Mouse (Mus musculus) 416B (cell line): ENCODE measurements at regions not wholly inside any gene's neighbourhood (a gene's known extent, or its start where the extent isn't known, plus 50 kb on each side); places are given as distances from the start of the nearest gene placed in this dataset.
"Not testable (repeated sequence)": the region's sequence is repeated elsewhere in the genome, so short reads cannot be mapped to it uniquely, and the experiment has no call there.

Experiments used
- DNase-seq: peaks from one replicate; pipeline ENCODE4 v3.0.0; 2011; ENCODE audit warnings: low read depth

DNA sequence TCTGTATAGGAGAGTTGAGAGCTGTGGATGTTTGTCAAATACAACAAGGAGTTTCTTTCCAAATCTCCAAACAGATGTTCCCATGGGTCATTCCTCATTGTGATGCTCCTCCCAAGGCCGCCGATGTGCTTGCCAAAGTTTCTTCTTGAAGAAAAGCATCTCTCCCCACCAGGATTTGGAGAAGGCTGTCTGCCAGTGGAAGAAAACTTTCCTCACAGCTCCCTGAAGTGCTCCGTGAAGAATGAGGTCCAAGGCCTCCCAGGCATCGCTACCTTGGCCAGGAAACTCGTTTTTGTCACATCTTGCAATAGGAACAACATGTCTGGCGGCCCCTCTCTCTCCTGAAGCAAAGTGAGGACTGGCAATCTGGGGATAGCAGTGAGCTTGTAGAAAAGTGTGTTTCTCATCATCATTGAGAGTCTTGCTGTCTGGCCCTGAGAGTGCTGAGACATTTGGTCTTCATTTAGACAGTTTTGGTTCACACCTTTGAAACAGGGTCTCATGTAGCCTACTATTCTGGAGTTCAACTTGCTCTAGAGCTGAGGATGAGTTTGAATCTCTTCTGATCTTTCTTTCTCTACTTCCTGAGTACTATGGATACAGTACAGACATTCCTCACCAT lies 386.9 kb upstream of the Klhl29 start:
- no peak for DNase-seq

DNA sequence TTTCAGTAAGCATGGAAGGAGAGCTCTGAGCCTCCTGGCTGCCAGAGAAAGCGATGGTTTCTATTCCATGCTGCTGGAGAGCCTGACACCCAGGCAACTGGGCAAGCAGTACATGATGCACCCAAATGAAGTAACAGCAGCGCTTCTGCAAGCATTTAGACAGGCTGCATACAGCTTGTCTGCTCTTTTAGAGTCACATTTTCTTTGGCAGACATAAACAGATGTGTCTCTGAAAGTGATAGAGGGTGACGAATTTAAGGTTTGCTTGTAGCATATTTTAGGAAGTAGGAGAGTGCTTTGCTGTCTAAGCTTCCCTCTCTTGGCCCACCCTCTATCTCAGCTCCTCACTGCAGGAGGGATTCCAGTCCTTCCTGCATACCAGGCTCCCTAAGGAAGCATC lies 384.0 kb upstream of the Klhl29 start:
- DNase-seq: no peak

- DNase-seq: no peak
Measured at GRCm38 (mm10) chr12:5757766-5758165, 382.3 kb upstream of the Klhl29 start.

- no peak for DNase-seq
Measured at GRCm38 (mm10) chr12:5757361-5757760, 381.9 kb upstream of the Klhl29 start.

GRCm38 (mm10) chr12:5753831-5754230 lies 378.3 kb upstream of the Klhl29 start:
- DNase-seq: no peak

- no peak for DNase-seq
Measured at GRCm38 (mm10) chr12:5744086-5744709, 368.7 kb upstream of the Klhl29 start.

DNA sequence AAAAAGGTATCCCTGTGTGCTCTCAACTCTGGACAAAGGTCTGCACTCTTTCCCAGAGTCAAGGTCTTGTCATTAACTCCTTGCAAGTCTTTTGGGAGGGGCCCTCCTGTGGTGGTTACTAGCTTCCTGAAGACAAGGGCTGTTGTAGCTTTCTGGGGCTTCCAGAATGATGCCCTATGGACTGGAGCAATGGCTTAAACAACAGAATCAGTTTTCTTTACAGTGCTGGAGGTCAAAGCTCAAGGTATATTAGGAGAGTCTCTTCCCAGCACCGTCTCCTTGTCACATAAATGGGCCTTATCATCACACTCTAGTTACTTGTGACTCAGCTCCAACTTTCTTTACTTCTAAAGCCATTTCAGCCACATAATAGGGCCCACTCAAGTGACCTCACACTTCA lies 360.6 kb upstream of the Klhl29 start:
- DNase-seq: no peak

DNA sequence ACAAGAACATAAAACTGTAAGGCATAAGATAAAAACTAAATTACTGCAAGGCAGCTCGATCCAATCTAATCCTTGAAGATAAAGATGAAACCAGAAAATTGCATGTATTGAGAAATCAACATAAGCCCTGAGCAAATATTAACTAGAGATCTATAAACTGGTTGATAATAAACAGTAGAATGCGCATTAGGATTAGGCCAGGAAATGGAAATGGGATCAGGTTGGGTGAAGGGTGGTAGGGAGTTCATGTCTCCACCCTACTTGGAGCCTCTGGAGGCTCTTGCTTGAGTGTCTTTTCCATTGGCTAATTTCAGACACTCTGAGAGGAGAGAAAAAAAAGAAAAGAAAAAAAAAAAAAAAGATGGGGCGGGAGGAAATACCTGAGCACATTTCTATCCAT lies 359.4 kb upstream of the Klhl29 start:
- no peak for DNase-seq

DNA sequence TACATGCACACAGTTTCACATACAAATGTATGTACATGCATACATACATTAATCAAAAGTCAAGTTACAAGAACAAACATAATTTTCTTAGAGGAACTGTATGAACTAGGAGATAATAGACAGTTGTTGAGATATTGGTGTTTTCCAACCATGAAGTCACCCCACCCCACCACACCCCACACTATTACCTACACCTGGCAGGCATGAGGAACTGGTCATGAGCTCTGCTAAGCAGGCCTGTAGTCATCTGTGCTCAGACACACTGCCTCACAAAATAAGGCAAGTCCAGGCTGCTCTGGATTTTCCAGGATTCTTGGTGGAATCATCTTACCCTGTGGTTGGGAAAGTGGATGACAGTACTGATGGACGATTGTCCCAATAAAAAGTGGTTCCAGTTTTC lies 347.6 kb upstream of the Klhl29 start:
- DNase-seq: no peak

GRCm38 (mm10) chr12:5717527-5717926 lies 342.0 kb upstream of the Klhl29 start:
- DNase-seq: peak; percentile 4

- DNase-seq: no peak
Measured at GRCm38 (mm10) chr12:5698778-5699454, 323.4 kb upstream of the Klhl29 start.

GRCm38 (mm10) chr12:5682182-5682581 lies 306.7 kb upstream of the Klhl29 start:
- DNase-seq: no peak

DNA sequence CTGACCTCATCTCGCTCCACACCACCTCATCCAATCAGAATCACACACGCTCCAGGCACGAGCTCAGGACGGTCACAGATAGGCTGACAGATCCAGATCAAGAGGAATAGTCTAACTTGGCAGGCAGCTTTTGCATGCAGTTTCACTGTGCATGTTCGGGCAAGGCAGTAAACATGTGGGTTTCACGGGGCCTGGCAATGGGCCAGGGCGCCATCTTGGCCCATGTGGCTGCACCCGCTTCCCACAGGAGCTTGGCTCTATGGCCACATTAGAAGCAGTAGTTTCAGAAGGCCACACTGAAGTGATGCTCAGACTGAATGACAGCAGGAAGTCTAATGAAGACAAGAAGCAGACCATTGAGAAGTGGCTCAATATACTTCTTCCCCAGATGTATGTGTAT lies 302.6 kb upstream of the Klhl29 start:
- not testable (repeated sequence) for DNase-seq

DNA sequence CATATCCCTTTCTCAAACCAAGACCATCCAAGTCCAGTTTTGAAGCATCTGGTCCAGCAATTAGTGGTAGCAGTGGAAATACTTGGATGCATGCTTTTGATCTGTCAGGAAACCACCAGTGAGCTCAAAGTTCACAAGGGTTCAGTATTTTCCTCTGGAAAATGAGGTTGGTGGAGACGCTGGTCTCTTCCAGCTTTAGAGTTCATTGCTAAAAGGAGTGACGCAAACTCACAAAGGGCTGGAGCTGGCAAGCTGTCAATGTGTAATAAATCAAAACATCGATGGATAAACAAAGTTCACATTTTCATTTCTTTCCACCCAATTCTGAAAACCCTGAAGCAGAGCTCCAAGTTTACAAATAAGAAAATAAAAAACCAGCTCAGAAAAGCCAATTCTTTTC lies 293.0 kb upstream of the Klhl29 start:
- no peak for DNase-seq

GRCm38 (mm10) chr12:5637571-5638275 lies 262.2 kb upstream of the Klhl29 start:
- no peak for DNase-seq

DNA sequence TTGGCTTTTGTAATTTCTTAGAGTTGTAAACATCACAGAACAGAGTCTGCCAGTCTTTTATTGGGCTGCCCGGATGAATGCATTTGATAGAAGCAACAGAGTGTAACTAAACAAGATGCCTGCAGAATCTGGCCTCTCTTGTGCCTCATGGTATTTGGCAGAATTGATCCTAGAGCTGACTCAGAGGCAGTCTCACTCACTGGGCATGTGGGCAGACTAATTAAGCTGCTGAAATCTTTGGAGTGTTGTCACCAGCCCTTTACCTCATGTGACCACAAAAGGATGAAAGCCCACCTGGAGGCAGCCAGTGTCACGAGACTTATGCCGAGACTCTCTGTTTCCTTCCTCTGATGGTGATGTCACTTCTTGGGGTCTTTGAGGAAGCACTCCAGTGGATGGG lies 258.5 kb upstream of the Klhl29 start:
- DNase-seq: no peak

DNA sequence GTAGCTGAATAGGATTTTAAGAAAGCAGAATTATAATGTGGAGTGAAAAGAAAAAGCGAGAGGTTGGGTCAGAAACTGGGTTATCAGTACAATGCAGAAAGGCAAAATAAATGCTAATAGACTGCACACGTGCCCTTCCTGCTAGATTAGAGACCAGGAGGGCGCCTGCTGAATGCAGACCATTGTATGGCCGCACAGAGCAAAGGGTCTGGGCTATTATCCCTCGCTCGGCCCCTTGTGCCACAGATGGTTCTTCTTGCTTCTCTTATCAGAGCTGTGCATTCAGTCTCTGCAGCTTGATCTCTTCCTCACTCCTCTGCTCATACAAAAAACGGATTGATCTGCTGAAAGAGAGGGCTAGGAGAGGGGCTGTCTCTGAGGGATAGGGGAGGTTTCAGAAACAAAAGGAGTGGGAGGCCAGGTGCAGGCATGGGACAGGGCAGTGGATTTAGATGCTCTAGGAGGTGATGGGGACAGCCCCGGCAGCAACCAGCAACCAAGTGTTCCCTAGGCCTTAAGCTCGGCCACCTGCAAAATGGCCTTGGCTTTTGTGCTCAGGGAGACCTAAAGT lies 225.7 kb upstream of the Klhl29 start:
- DNase-seq: no peak

- DNase-seq: no peak
Measured at GRCm38 (mm10) chr12:5599426-5599825, 223.9 kb upstream of the Klhl29 start.

GRCm38 (mm10) chr12:5598961-5599360 lies 223.5 kb upstream of the Klhl29 start:
- no peak for DNase-seq

- DNase-seq: no peak
Measured at GRCm38 (mm10) chr12:5572831-5573230, 197.3 kb upstream of the Klhl29 start.

DNA sequence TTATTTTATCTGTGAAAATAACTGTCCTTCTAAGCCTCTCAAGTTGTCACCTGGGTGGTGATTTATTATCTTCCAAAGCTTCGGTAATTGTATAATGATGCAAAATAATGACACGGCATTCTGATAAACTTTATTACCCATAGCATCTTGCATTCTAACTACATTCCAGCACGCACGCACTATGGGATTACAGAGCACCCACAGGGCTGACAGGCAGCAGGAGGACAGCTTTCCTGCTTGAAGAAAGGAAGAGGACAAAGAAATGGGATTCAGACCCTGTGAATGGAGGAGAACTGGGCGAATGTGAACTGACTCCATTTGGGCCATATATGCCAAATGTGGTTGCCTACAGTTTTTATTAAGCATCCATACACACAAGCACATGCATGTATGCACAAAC lies 193.5 kb upstream of the Klhl29 start:
- no peak for DNase-seq

DNA sequence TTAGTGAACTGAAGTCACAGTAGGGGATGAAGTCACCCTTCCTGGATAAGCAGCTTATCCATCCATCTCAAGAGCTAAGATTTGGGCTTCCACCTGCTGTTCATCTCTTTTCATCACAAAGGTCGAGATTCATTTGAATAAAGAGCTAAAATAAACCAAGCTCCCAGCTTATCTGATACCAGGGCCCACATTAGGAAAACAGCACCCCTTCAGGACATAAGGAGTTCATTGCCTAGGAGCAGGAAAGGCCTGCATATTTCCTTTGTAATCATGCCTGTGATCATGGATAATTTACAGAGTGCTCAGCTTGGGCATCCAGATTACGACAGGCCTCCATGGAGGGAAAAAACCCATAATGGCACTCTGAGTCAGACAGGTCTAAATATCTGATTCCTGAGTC lies 190.7 kb upstream of the Klhl29 start:
- no peak for DNase-seq

- no peak for DNase-seq
Measured at GRCm38 (mm10) chr12:5552607-5553006, 177.1 kb upstream of the Klhl29 start.
